Mouse (Mus musculus) intestine, postnatal 0 days (tissue): ENCODE measurements around the gene Mindy4. TPM values are rescaled to one million over a fixed set of nuclear protein-coding genes. Genes with fewer than 3 reads are reported as not detected.

Source experiments
- ATAC-seq: fragments of 200-750 bp; cut with Nextera tagmentation; 2 replicates; pipeline ENCODE4 v1.8.0; 2017; ENCODE audit warnings: mild to moderate bottlenecking, moderate TSS enrichment, moderate library complexity
- H3K27ac ChIP-seq: fragments of 300-500 bp; sonication (generic); 2 replicates; pipeline ENCODE4 v1.5.1; 2014; ENCODE audit warnings: mild to moderate bottlenecking, low read depth, low read length, moderate library complexity
- H3K27me3 ChIP-seq: fragments of 300-500 bp; sonication (generic); replicated peaks from 2 replicates; pipeline ENCODE4 v1.6.1; 2014; ENCODE audit warnings: low read length, mixed read lengths; ENCODE audit not compliant: control insufficient read depth, insufficient read depth
- H3K36me3 ChIP-seq: fragments of 300-500 bp; sonication (generic); 2 replicates; pipeline ENCODE4 v1.6.1; 2014; ENCODE audit warnings: mild to moderate bottlenecking, moderate library complexity; ENCODE audit not compliant: control insufficient read depth, insufficient read depth
- H3K4me1 ChIP-seq: fragments of 300-500 bp; sonication (generic); replicated peaks from 2 replicates; pipeline ENCODE4 v1.6.1; 2014; ENCODE audit warnings: antibody characterized with exemption, low read length, mixed read lengths; ENCODE audit not compliant: control insufficient read depth, insufficient read depth
- H3K4me2 ChIP-seq: fragments of 300-500 bp; sonication (generic); replicated peaks from 2 replicates; pipeline ENCODE4 v1.6.1; 2014; ENCODE audit warnings: low read depth, mild to moderate bottlenecking, moderate library complexity
- H3K4me3 ChIP-seq: fragments of 300-500 bp; sonication (generic); 2 replicates; pipeline ENCODE4 v1.5.1; 2014; ENCODE audit warnings: low read depth, low read length
- H3K9ac ChIP-seq: fragments of 300-500 bp; sonication (generic); 2 replicates; pipeline ENCODE4 v1.6.1; 2014; ENCODE audit warnings: mild to moderate bottlenecking, low read depth, low read length
- H3K9me3 ChIP-seq: fragments of 300-500 bp; sonication (generic); 2 replicates; pipeline ENCODE4 v1.6.1; 2016; ENCODE audit warnings: mixed run types; ENCODE audit not compliant: control insufficient read depth
- CTCF ChIP-seq: sonication (generic); IDR thresholded peaks from 2 replicates; pipeline ENCODE4 v1.5.1; 2016; ENCODE audit warnings: low read depth, mild to moderate bottlenecking, control low read depth, antibody characterized with exemption, moderate library complexity
- WGBS: fragments of 180-500 bp; shearing (Covaris S2); extraction: QIAGEN DNeasy Blood & Tissue Kit; methylation state at CpG from one replicate; pipeline ENCODE4 v1.1.7; 2014; 5-methylcytosine and 5-hydroxymethylcytosine counted together
- polyA plus RNA-seq: library from polyadenylated mRNA; unstranded; fragments of >200 nt; fragmentation: Nextera tagmentation; extraction: Ambion mirVana; gene quantifications from 2 replicates; pipeline ENCODE4 v1.2.1, GENCODE M21; 2015

Gene Mindy4
- polyA plus RNA-seq, 1 experiment from 2014 or later, result 2.1 TPM

GRCm38 (mm10) chr6:55256500-55257191, 53.5 kb downstream of the Mindy4 start:
- 68% methylated on average over 13 of the region's 13 CpGs for WGBS
- Histone ChIP-seq H3K4me2 (no peak overlapping the region), H3K36me3 (no peaks in the 10 kb centered on the region), H3K27me3 (no peaks in the 10 kb centered on the region), H3K4me1 (no peaks in the 10 kb centered on the region), H3K9ac (no peak overlapping the region), H3K9me3 (no peaks in the 10 kb centered on the region), H3K4me3 (no peak overlapping the region), H3K27ac (no peak overlapping the region)
- no peak for TF ChIP-seq CTCF
- ATAC-seq, result no peak

GRCm38 (mm10) chr6:55257246-55257645, 54.1 kb downstream of the Mindy4 start:
- Histone ChIP-seq H3K27me3 (no peaks in the 10 kb centered on the region), H3K4me1 (no peaks in the 10 kb centered on the region), H3K4me3 (no peak overlapping the region), H3K27ac (no peak overlapping the region), H3K9me3 (no peaks in the 10 kb centered on the region), H3K36me3 (no peaks in the 10 kb centered on the region), H3K4me2 (no peak overlapping the region), H3K9ac (no peak overlapping the region)
- no peak for TF ChIP-seq CTCF
- 86% methylated on average over 7 of the region's 7 CpGs for WGBS
- ATAC-seq, result no peak

DNA sequence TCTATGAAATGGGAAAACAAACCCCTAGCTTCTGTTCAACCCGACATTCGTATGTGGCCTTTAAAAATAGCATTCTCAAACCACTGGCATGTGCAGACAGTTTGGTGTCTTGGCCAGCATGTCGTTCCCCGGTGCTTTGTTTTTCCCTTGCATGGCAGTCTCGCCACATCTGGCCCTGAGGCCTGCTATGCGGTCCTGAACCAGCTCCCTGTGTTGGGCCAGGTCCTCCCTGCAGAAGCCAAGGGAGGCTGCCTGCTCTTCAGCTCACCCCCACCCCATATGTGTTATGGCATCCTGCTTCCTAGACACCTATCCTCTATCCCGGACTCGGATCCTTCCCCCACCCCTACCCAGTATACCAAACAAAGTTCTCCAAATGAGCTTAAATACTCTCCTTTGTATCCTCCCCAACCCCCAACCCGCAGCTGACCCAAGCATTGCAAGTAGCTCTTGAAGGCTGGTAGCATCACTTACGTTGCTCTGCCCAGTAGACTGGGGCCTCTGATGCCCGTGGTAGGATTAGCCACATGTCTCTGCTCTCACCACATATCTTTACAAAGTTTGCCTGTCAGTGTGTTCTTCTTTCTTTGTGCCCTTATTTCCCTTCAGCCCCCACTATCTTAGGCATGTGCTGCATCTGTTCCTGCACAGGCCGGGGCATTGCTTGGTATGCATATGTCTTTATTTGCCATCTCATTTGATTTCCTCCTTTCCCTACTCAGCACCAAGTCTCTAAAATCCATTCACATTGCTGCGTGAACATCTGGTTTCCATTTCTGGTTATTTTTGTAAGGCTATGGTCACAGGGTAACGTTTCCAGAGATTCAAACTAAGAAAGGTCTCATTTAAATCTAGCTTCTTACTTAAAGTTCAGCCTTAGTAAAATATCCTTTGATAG, 55.5 kb downstream of the Mindy4 start:
- H3K27ac ChIP-seq, result no peak overlapping the region
- no peaks in the 10 kb centered on the region for H3K9me3 ChIP-seq
- H3K36me3 ChIP-seq, result no peaks in the 10 kb centered on the region
- no peaks in the 10 kb centered on the region for H3K4me1 ChIP-seq
- H3K9ac ChIP-seq, result no peak overlapping the region
- WGBS, result 87% methylated on average over 14 of the region's 14 CpGs
- H3K27me3 ChIP-seq, result no peaks in the 10 kb centered on the region
- H3K4me3 ChIP-seq, result no peak overlapping the region
- no peak overlapping the region for H3K4me2 ChIP-seq
- no peak for TF ChIP-seq CTCF
- no peak for ATAC-seq

DNA sequence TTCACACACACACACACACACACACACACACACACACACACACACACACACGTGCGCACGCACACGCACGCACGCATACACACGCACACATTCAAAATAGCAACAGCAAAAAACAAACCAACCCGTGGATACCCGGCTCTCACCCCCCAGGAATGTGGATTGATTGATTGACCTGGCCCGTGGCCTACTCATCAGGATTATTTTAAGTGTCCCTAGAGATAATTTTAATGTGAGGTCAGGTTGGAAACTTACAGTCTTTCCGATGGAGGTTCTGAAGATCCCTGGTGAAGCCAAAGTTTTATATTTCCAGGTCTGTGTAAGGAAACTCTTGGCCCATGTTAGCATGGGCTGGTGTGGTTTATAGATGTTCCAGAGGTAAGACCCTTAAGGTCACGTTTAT, 59.0 kb downstream of the Mindy4 start:
- Histone ChIP-seq H3K36me3 (no peaks in the 10 kb centered on the region), H3K27ac (no peak overlapping the region), H3K9me3 (no peaks in the 10 kb centered on the region), H3K9ac (no peak overlapping the region), H3K4me2 (no peak overlapping the region), H3K27me3 (no peaks in the 10 kb centered on the region), H3K4me1 (no peaks in the 10 kb centered on the region), H3K4me3 (no peak overlapping the region)
- no peak for ATAC-seq
- WGBS, result 78% methylated on average over 12 of the region's 12 CpGs
- no peak for TF ChIP-seq CTCF

GRCm38 (mm10) chr6:55263490-55264046, 60.4 kb downstream of the Mindy4 start:
- no peak for TF ChIP-seq CTCF
- no peak overlapping the region for H3K9ac ChIP-seq
- WGBS, result 80% methylated on average over 5 of the region's 5 CpGs

GRCm38 (mm10) chr6:55264741-55265366, 61.7 kb downstream of the Mindy4 start:
- H3K36me3 ChIP-seq, result no peaks in the 10 kb centered on the region
- H3K4me2 ChIP-seq, result no peak overlapping the region
- H3K27ac ChIP-seq, result no peak overlapping the region
- no peaks in the 10 kb centered on the region for H3K9me3 ChIP-seq
- ATAC-seq, result no peak
- no peak for TF ChIP-seq CTCF
- no peaks in the 10 kb centered on the region for H3K27me3 ChIP-seq
- no peaks in the 10 kb centered on the region for H3K4me1 ChIP-seq
- no peak overlapping the region for H3K9ac ChIP-seq
- no peak overlapping the region for H3K4me3 ChIP-seq
- 89% methylated on average over 7 of the region's 7 CpGs for WGBS

More at GRCm38 (mm10) chr6:55263490-55264046, 60.4 kb downstream of the Mindy4 start:
- H3K36me3 ChIP-seq, result no peaks in the 10 kb centered on the region
- H3K4me1 ChIP-seq, result no peaks in the 10 kb centered on the region
- H3K27me3 ChIP-seq, result no peaks in the 10 kb centered on the region
- H3K9me3 ChIP-seq, result no peaks in the 10 kb centered on the region
- no peak overlapping the region for H3K27ac ChIP-seq
- H3K4me2 ChIP-seq, result no peak overlapping the region
- no peak for ATAC-seq
- H3K4me3 ChIP-seq, result no peak overlapping the region
